Mouse (Mus musculus): ENCODE data around the gene Gm16451.
"Not testable (repeated sequence)": the region's sequence is repeated elsewhere in the genome, so short reads cannot be mapped to it uniquely, and the experiment has no call there.

Gene Gm16451

DNA sequence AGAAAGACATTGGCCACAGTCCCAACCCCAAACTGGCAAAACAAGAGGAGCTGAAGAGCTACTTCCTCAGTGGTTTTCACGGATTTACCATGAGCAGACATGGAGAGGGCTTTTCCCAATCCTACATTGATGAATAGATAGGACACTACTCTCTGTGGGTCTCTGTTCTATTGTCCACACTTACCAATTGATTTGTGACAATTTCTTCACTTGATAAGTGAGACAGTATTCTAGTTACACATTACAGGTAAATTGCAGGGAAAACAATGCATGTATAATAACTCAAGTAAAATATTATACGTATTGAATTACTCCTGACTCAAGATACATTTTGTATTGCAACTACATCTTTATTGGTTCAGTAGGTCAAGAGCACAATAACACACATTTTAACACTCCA is at the start of gene Gm16451:
TSS of gene Gm16451 (minus strand) at position 101 of the 400 bp plus-strand sequence.
- DNase-seq, result not testable (repeated sequence)

DNA sequence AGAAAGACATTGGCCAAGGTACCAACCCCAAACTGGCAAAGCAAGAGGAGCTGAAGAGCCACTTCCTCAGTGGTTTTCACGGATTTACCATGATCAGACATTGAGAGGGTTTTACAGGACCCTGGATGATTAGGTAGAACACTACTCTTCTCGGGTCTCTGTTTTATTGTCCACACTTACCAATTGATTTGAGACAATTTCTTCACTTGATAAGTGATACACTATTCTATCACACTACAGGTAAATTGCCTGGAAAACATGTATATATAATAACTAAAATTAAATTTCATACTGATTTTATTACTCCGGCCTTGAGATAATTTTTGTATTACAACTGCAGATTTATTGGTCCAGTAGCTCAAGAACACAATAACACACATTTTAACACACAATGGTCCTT is 45.9 kb upstream of the Gm16451 start, which contains the start of gene Vmn1r142:
TSS of gene Vmn1r142 (minus strand) at position 101 of the 400 bp plus-strand sequence.
- not testable (repeated sequence) for DNase-seq

DNA sequence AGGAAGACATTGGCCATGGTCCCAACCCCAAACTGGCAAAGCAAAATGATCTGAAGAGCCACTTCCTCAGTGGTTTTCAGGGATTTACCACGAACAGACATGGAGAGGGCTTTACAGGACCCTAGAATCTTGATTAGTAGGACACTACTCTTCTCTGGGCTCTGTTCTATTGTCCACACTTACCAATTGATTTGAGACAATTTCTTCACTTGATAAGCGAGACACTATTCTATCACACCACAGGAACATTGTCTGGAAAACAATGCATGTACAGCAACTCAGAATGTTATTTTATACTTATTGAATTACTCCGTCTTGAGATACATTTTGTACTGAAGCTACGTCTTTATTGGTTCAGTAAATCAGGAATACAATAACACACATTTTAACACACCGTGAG is 16.6 kb upstream of the Gm16451 start, which contains the start of gene Gm10666:
TSS of gene Gm10666 (minus strand) at position 101 of the 400 bp plus-strand sequence.
- not testable (repeated sequence) for DNase-seq

DNA sequence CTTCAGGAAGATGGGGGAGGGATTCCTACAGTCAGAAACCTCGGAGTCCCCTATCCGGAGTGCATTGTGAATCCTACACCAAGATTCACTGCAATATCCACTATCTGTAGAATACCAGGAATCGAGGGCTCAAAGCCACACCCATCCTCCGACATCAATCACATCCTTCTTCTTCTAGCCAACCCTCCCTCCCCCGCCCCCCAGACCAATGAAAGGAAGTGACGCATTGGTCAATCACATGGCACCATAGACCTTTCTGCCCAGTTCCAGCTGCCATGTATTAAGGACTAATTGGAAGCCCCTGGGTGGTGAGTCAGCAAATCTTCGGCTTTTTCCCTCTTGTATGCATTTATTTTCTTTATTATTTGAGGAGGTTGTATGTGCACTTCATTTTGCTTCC is 49.3 kb downstream of the Gm16451 start, which contains the start of gene Vmn1r139:
TSS of gene Vmn1r139 (plus strand) at position 301 of the 400 bp plus-strand sequence.
- not testable (repeated sequence) for DNase-seq

All from cerebellum, postnatal 10 days (tissue).